Mouse (Mus musculus) CH12.LX (cell line): ENCODE data around the gene Ugt1a6b. TPM values are rescaled to one million over a fixed set of nuclear protein-coding genes. Genes with fewer than 3 reads are reported as not detected.

Experiments used
- DNase-seq: peaks from one replicate; pipeline ENCODE4 v3.0.0-alpha.2; 2013; ENCODE audit errors: extremely low read depth
- H3K27ac ChIP-seq: 2 replicates; pipeline ENCODE4 v1.5.1; 2012; ENCODE audit warnings: low read depth, mild to moderate bottlenecking, control low read depth, moderate library complexity; ENCODE audit not compliant: insufficient read depth
- H3K27me3 ChIP-seq: replicated peaks from 2 replicates; pipeline ENCODE3; 2012; ENCODE audit warnings: inconsistent platforms
- H3K36me3 ChIP-seq, 2 experiments: replicated peaks in 1 of 2; 2 replicates each; pipeline versions ENCODE3 to v1.6.1; 2012; ENCODE audit warnings: inconsistent platforms in 1 of 2, low read length in 1 of 2, mild to moderate bottlenecking in 1 of 2, mixed read lengths in 1 of 2, moderate library complexity in 1 of 2; ENCODE audit not compliant: control insufficient read depth in 1 of 2, insufficient read depth in 1 of 2
- H3K4me1 ChIP-seq, 2 experiments: 2 replicates each; pipeline ENCODE4 v1.6.1; 2012; ENCODE audit warnings: inconsistent platforms in 1 of 2, moderate library complexity in 1 of 2; ENCODE audit not compliant: insufficient read depth in 2 of 2, control insufficient read depth in 1 of 2
- H3K4me2 ChIP-seq: 2 replicates; pipeline ENCODE4 v1.6.1; 2012; ENCODE audit warnings: low read depth, mild to moderate bottlenecking, control low read depth; ENCODE audit not compliant: poor library complexity, insufficient read depth, severe bottlenecking
- H3K4me3 ChIP-seq, 3 experiments: fragments of 150-350 bp in 1 of 3; sonication (generic) in 1 of 3; replicated peaks in 1 of 3; 2 replicates each; pipeline versions ENCODE3 to v1.5.1; 2011 to 2012; ENCODE audit warnings: low read depth in 2 of 3, low read length in 2 of 3, mild to moderate bottlenecking in 2 of 3, moderate library complexity in 2 of 3, control low read depth in 1 of 3, improper control_type of control experiment in 1 of 3, inconsistent platforms in 1 of 3, mixed read lengths in 1 of 3; ENCODE audit not compliant: poor library complexity in 1 of 3
- H3K79me2 ChIP-seq: replicated peaks from 2 replicates; pipeline ENCODE4 v1.6.1; 2012; ENCODE audit warnings: mild to moderate bottlenecking, moderate library complexity; ENCODE audit not compliant: control insufficient read depth, poor library complexity, insufficient read depth, severe bottlenecking; ENCODE audit errors: extremely low read depth
- H3K9ac ChIP-seq: 2 replicates; pipeline ENCODE4 v1.6.1; 2012; ENCODE audit warnings: low read depth, mild to moderate bottlenecking, control low read depth, moderate library complexity; ENCODE audit not compliant: insufficient read depth
- H3K9me3 ChIP-seq: replicated peaks from 2 replicates; pipeline ENCODE3; 2012; ENCODE audit warnings: low read length, inconsistent platforms, mixed read lengths
- CHD1 ChIP-seq: IDR thresholded peaks from 2 replicates; pipeline ENCODE4 v1.6.1; 2012; ENCODE audit warnings: low read depth, low read length, improper control_type of control experiment, inconsistent platforms
- CHD2 ChIP-seq: IDR thresholded peaks from 2 replicates; pipeline ENCODE4 v1.6.1; 2011; ENCODE audit warnings: low read length, improper control_type of control experiment
- CTCF ChIP-seq, 2 experiments: IDR thresholded peaks in 1 of 2; conservative IDR thresholded peaks in 1 of 2; 2 replicates each; pipeline ENCODE4 v1.5.1; 2011 to 2012; ENCODE audit warnings: low read depth in 2 of 2, low read length in 2 of 2, improper control_type of control experiment in 1 of 2, inconsistent platforms in 1 of 2, mild to moderate bottlenecking in 1 of 2, moderate library complexity in 1 of 2
- ELF1 ChIP-seq: IDR thresholded peaks from 2 replicates; pipeline ENCODE4 v1.6.1; 2014; ENCODE audit warnings: low read depth, mild to moderate bottlenecking, inconsistent platforms, low read length, improper control_type of control experiment
- HCFC1 ChIP-seq: IDR thresholded peaks from 2 replicates; pipeline ENCODE4 v1.6.1; 2012; ENCODE audit warnings: low read depth, mild to moderate bottlenecking, inconsistent platforms, low read length, improper control_type of control experiment
- IRF4 ChIP-seq: IDR thresholded peaks from 2 replicates; pipeline ENCODE4 v1.6.1; 2014; ENCODE audit warnings: low read depth, mild to moderate bottlenecking, inconsistent platforms, low read length, improper control_type of control experiment
- JUND ChIP-seq: conservative IDR thresholded peaks from 2 replicates; pipeline ENCODE4 v1.6.1; 2011; ENCODE audit warnings: low read depth, low read length, improper control_type of control experiment
- MAFK ChIP-seq: IDR thresholded peaks from 2 replicates; pipeline ENCODE4 v1.6.1; 2011; ENCODE audit warnings: low read length, improper control_type of control experiment; ENCODE audit not compliant: insufficient replicate concordance
- MAX ChIP-seq: IDR thresholded peaks from 2 replicates; pipeline ENCODE4 v1.6.1; 2011; ENCODE audit warnings: low read length, improper control_type of control experiment
- MAZ ChIP-seq: IDR thresholded peaks from 2 replicates; pipeline ENCODE4 v1.6.1; 2012; ENCODE audit warnings: low read depth, mild to moderate bottlenecking, inconsistent platforms, low read length, improper control_type of control experiment, moderate library complexity
- MXI1 ChIP-seq: IDR thresholded peaks from 2 replicates; pipeline ENCODE4 v1.6.1; 2011; ENCODE audit warnings: mild to moderate bottlenecking, low read depth, low read length, improper control_type of control experiment
- MYC ChIP-seq: IDR thresholded peaks from 2 replicates; pipeline ENCODE4 v1.6.1; 2011; ENCODE audit warnings: low read depth, mild to moderate bottlenecking, improper control_type of control experiment, low read length
- POLR2A ChIP-seq: IDR thresholded peaks from 2 replicates; pipeline ENCODE4 v1.6.1; 2011; ENCODE audit warnings: low read depth, mild to moderate bottlenecking, improper control_type of control experiment, low read length
- POLR2AphosphoS2 ChIP-seq: IDR thresholded peaks from 2 replicates; pipeline ENCODE4 v1.6.1; 2011; ENCODE audit warnings: low read depth, low read length, improper control_type of control experiment
- RAD21 ChIP-seq: IDR thresholded peaks from 2 replicates; pipeline ENCODE4 v1.6.1; 2011; ENCODE audit warnings: low read depth, mild to moderate bottlenecking, low read length, improper control_type of control experiment, moderate library complexity
- TCF12 ChIP-seq: IDR thresholded peaks from 2 replicates; pipeline ENCODE4 v1.6.1; 2014; ENCODE audit warnings: low read depth, mild to moderate bottlenecking, inconsistent platforms, low read length, improper control_type of control experiment
- UBTF ChIP-seq: IDR thresholded peaks from 2 replicates; pipeline ENCODE4 v1.6.1; 2012; ENCODE audit warnings: low read depth, mild to moderate bottlenecking, inconsistent platforms, low read length, improper control_type of control experiment, moderate library complexity
- USF2 ChIP-seq: conservative IDR thresholded peaks from 2 replicates; pipeline ENCODE4 v1.6.1; 2011; ENCODE audit warnings: low read depth, low read length, improper control_type of control experiment
- ZC3H11A ChIP-seq: IDR thresholded peaks from 2 replicates; pipeline ENCODE4 v1.6.1; 2012; ENCODE audit warnings: low read depth, mild to moderate bottlenecking, inconsistent platforms, low read length, improper control_type of control experiment
- ZKSCAN1 ChIP-seq: IDR thresholded peaks from 2 replicates; pipeline ENCODE4 v1.6.1; 2012; ENCODE audit warnings: low read depth, inconsistent platforms, low read length, improper control_type of control experiment, borderline replicate concordance
- ZNF384 ChIP-seq: IDR thresholded peaks from 2 replicates; pipeline ENCODE4 v1.6.1; 2012; ENCODE audit warnings: low read depth, low read length, improper control_type of control experiment, inconsistent platforms
- dilution Hi-C: fragments of 300-500 bp; cut with MboI; formaldehyde crosslinking; loops from 2 replicates; pipeline ENCODE4 v1.14.3; 2020; ENCODE audit warnings: low sequenced_read_pairs; ENCODE audit not compliant: extremely low pct_unique_long_range_greater_than_20kb, extremely low pct_ligation_motif_present
- in situ Hi-C: fragments of 300-500 bp; cut with MboI; formaldehyde crosslinking; loops from 3 replicates; pipeline ENCODE4 v1.14.3; 2019; ENCODE audit warnings: low sequenced_read_pairs, low pct_ligation_motif_present, low pct_unique_long_range_greater_than_20kb, mixed read lengths
- polyA plus RNA-seq: library from polyadenylated mRNA; unstranded; fragments of >175 nt; gene quantifications from 2 replicates; pipeline ENCODE4 v1.2.1, GENCODE M21; 2012; ENCODE audit warnings: low read depth; ENCODE audit not compliant: insufficient read length
- total RNA-seq, 2 experiments: library from RNA; depleted of rRNA; stranded (reverse); fragments of 300-350 nt in 1 of 2; fragments of >200 nt in 1 of 2; gene quantifications; 2 replicates each; pipeline ENCODE4 v1.2.3; 2012 to 2014

Gene Ugt1a6b
- total and polyA plus RNA-seq, 3 experiments = 0.13 to 0.26 TPM; not detected in 1

GRCm38 (mm10) chr1:88070902-88071301, 32.1 kb upstream of the Ugt1a6b start:
- dilution Hi-C loops = no loop called here
- H3K9ac ChIP-seq = no peak overlapping the region
- H3K4me3 ChIP-seq = no peak overlapping the region
- H3K4me2 ChIP-seq = no peak overlapping the region
- no peaks in the 10 kb centered on the region for H3K27me3 ChIP-seq
- in situ Hi-C loops = no loop called here
- TF ChIP-seq POLR2A = no peak
- TF ChIP-seq TCF12 = no peak
- TF ChIP-seq MAFK = no peak
- no peak for TF ChIP-seq CHD1
- no peak for TF ChIP-seq ZC3H11A
- TF ChIP-seq UBTF = no peak
- no peak for TF ChIP-seq HCFC1
- no peak for TF ChIP-seq MAX
- TF ChIP-seq ZKSCAN1 = no peak
- H3K4me1 ChIP-seq = no peaks in the 10 kb centered on the region
- no peak for DNase-seq
- H3K36me3 ChIP-seq = no peaks in the 10 kb centered on the region
- H3K9me3 ChIP-seq = no peaks in the 10 kb centered on the region
- no peaks in the 10 kb centered on the region for H3K79me2 ChIP-seq
- H3K27ac ChIP-seq = no peak overlapping the region

- Histone ChIP-seq H3K4me3 (no peak overlapping the region), H3K9ac (no peak overlapping the region), H3K4me1 (no peaks in the 10 kb centered on the region; a peak in 1 of 4 replicates), H3K9me3 (no peaks in the 10 kb centered on the region), H3K36me3 (no peaks in the 10 kb centered on the region), H3K79me2 (no peaks in the 10 kb centered on the region), H3K4me2 (no peak overlapping the region), H3K27me3 (no peaks in the 10 kb centered on the region), H3K27ac (no peak overlapping the region)
- dilution Hi-C loops (no loop called here), in situ Hi-C loops (no loop called here)
- TF ChIP-seq HCFC1 = no peak
- no peak for TF ChIP-seq MXI1
- no peak for TF ChIP-seq POLR2A
- TF ChIP-seq IRF4 = no peak
- no peak for TF ChIP-seq ZC3H11A
- TF ChIP-seq ELF1 = no peak
- no peak for TF ChIP-seq CHD2
- TF ChIP-seq RAD21 = no peak
- no peak for TF ChIP-seq USF2
- no peak for TF ChIP-seq JUND
- TF ChIP-seq MYC = no peak
- TF ChIP-seq CTCF (conservative IDR thresholded peaks at IDR 0.05 in 1 of 2, IDR thresholded peaks at IDR 0.05 in 1 of 2; ENCODE audit: low read depth in 2 of 2, low read length in 2 of 2) = no peak
- no peak for TF ChIP-seq ZNF384
- TF ChIP-seq POLR2AphosphoS2 = no peak
- TF ChIP-seq MAZ = no peak
- DNase-seq = no peak
Measured at GRCm38 (mm10) chr1:88074471-88074870, 28.6 kb upstream of the Ugt1a6b start.
